Mouse (Mus musculus): Measurements from ENCODE around the gene Vamp4. TPM values are rescaled to one million over a fixed set of nuclear protein-coding genes. Genes with fewer than 3 reads are reported as not detected.
"Not testable (repeated sequence)": the region's sequence is repeated elsewhere in the genome, so short reads cannot be mapped to it uniquely, and the experiment has no call there.

Vamp4 gene
- polyA plus RNA-seq, 1 experiment from 2014 or later, result 36.3 TPM

GRCm38 (mm10) chr1:162625229-162625628, 54.9 kb downstream of the Vamp4 start:
- H3K4me1 ChIP-seq (replicated peaks), result peaks cover 15% of the 10 kb centered on the region
- no peaks in the 10 kb centered on the region for H3K9me3 ChIP-seq (replicated peaks)
- H3K4me2 ChIP-seq, result peak overlapping the region; percentile 9; the same call in 1 of the 2 replicates
- H3K27me3 ChIP-seq (replicated peaks), result no peaks in the 10 kb centered on the region
- H3K9ac ChIP-seq, result no peak overlapping the region
- 29% methylated on average over 7 of the region's 7 CpGs for WGBS
- no peak overlapping the region for H3K4me3 ChIP-seq
- no peak overlapping the region for H3K27ac ChIP-seq (ENCODE audit: poor library complexity, severe bottlenecking)
- ATAC-seq (ENCODE audit: insufficient number of reproducible peaks, low FRiP score), result no peak
- H3K36me3 ChIP-seq, result no peaks in the 10 kb centered on the region

DNA sequence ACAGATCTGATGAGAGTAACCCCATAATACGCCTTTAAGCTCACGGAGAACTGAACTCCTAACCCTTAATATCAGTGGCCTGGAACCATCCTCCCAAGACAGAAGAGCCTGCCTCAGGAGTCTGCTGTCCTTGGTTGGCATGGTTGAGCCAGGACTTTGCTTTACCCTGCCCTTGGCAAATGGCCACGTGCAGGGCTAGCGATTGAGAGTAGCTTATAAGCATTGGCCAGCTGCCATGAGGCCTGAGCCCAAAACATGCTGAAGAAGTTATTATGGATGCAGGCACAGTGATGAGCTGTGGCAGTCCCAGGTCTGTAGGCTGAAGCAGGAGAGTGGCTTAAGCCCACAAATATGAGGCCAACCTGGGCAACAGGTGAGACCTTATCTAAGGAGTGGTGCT, 57.5 kb downstream of the Vamp4 start:
- H3K4me1 ChIP-seq (replicated peaks), result peaks cover 15% of the 10 kb centered on the region
- H3K27ac ChIP-seq (ENCODE audit: poor library complexity, severe bottlenecking); H3K4me2 ChIP-seq; H3K27me3 ChIP-seq (replicated peaks); H3K9me3 ChIP-seq (replicated peaks); H3K36me3 ChIP-seq; H3K4me3 ChIP-seq; H3K9ac ChIP-seq; ATAC-seq (ENCODE audit: insufficient number of reproducible peaks, low FRiP score): not testable (repeated sequence)
- 80% methylated on average over 4 of the region's 4 CpGs for WGBS

DNA sequence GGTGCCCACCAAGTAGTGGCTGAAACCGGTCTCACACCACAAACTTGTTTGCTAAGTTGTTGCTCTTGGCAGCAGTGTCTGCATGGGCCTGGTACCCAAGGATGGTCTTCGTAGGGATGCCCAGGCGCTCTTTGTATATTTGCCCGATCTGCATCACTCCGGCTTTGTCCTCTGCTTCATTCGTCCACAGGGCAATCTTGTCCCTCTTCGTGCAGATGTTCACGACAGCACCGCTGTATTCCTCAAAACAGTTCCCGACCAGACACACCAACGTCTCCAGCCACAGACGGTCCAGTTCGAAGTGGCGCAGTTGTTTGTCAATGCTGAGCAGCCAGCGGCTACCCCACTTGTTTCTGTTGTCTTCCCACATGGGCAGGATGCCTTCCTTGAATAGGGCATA, 58.0 kb downstream of the Vamp4 start:
- WGBS, result 88% methylated on average over 15 of the region's 15 CpGs
- H3K27ac ChIP-seq (ENCODE audit: poor library complexity, severe bottlenecking); ATAC-seq (ENCODE audit: insufficient number of reproducible peaks, low FRiP score); H3K9me3 ChIP-seq (replicated peaks); H3K4me3 ChIP-seq; H3K36me3 ChIP-seq; H3K4me2 ChIP-seq; H3K9ac ChIP-seq; H3K27me3 ChIP-seq (replicated peaks): not testable (repeated sequence)
- H3K4me1 ChIP-seq (replicated peaks), result peaks cover 15% of the 10 kb centered on the region

- not testable (repeated sequence) for ATAC-seq (ENCODE audit: insufficient number of reproducible peaks, low FRiP score); H3K27me3 ChIP-seq (replicated peaks); H3K4me2 ChIP-seq; H3K9ac ChIP-seq; H3K9me3 ChIP-seq (replicated peaks); H3K36me3 ChIP-seq; H3K27ac ChIP-seq (ENCODE audit: poor library complexity, severe bottlenecking); H3K4me3 ChIP-seq; H3K4me1 ChIP-seq (replicated peaks)
- WGBS, result 42% methylated on average over 1 of the region's 1 CpGs
Measured at GRCm38 (mm10) chr1:162635291-162635931, 65.1 kb downstream of the Vamp4 start.

- no peaks in the 10 kb centered on the region; the same call in 1 of the 2 replicates for H3K9me3 ChIP-seq (replicated peaks)
- no peak overlapping the region for H3K4me2 ChIP-seq
- no peak for ATAC-seq (ENCODE audit: insufficient number of reproducible peaks, low FRiP score)
- no peaks in the 10 kb centered on the region for H3K36me3 ChIP-seq
- H3K27ac ChIP-seq (ENCODE audit: poor library complexity, severe bottlenecking), result no peak overlapping the region
- H3K27me3 ChIP-seq (replicated peaks), result no peaks in the 10 kb centered on the region
- no peaks in the 10 kb centered on the region for H3K4me1 ChIP-seq (replicated peaks)
- no peak overlapping the region for H3K4me3 ChIP-seq
- 73% methylated on average over 3 of the region's 3 CpGs for WGBS
- no peak overlapping the region for H3K9ac ChIP-seq
Measured at GRCm38 (mm10) chr1:162636516-162636915, 66.2 kb downstream of the Vamp4 start.

- no peak for ATAC-seq (ENCODE audit: insufficient number of reproducible peaks, low FRiP score)
- no peak overlapping the region for H3K9ac ChIP-seq
- H3K4me1 ChIP-seq (replicated peaks), result no peaks in the 10 kb centered on the region
- no peaks in the 10 kb centered on the region for H3K36me3 ChIP-seq
- no peak overlapping the region for H3K4me3 ChIP-seq
- H3K4me2 ChIP-seq, result no peak overlapping the region
- no peaks in the 10 kb centered on the region; the same call in 1 of the 2 replicates for H3K9me3 ChIP-seq (replicated peaks)
- WGBS, result 87% methylated on average over 4 of the region's 4 CpGs
- H3K27ac ChIP-seq (ENCODE audit: poor library complexity, severe bottlenecking), result no peak overlapping the region
- no peaks in the 10 kb centered on the region for H3K27me3 ChIP-seq (replicated peaks)
Measured at GRCm38 (mm10) chr1:162638535-162638934, 68.2 kb downstream of the Vamp4 start.

DNA sequence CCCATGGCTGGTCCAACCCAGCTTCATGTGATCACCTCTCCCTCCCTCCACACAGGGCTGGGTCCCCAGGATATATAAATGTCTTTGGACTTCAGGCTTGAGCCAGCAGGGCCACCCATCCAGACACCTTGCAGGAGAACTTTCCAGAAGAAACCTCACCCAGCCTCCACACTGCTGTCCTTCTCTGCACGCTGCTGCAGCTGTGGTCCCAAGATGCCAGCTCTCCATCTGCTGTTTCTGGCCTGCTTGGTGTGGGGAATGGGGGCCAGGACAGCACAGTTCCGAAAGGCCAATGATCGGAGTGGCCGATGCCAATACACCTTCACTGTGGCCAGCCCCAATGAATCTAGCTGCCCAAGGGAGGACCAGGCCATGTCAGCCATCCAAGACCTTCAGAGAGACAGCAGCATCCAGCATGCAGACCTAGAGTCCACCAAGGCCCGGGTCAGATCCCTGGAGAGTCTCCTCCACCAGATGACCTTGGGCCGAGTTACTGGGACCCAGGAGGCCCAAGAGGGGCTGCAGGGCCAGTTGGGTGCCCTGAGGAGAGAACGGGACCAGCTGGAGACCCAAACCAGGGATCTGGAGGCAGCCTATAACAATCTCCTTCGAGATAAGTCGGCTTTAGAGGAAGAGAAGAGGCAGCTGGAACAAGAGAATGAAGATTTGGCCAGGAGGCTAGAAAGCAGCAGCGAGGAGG, 68.9 kb downstream of the Vamp4 start, which contains the start of gene Myoc:
Myoc (plus strand) TSS at position 105 of the 700 bp plus-strand sequence.
- Histone ChIP-seq H3K36me3 (no peaks in the 10 kb centered on the region), H3K4me2 (no peak within 1 kb of the TSS), H3K4me1 (replicated peaks) (no peaks in the 10 kb centered on the region), H3K27me3 (replicated peaks) (no peaks in the 10 kb centered on the region), H3K9ac (no peak within 1 kb of the TSS), H3K4me3 (no peak within 1 kb of the TSS), H3K9me3 (replicated peaks) (no peaks in the 10 kb centered on the region; the same call in 1 of the 2 replicates), H3K27ac (ENCODE audit: poor library complexity, severe bottlenecking) (no peak within 1 kb of the TSS)
- WGBS, result 75% methylated on average over 10 of the region's 10 CpGs
- no peak for ATAC-seq (ENCODE audit: insufficient number of reproducible peaks, low FRiP score)

DNA sequence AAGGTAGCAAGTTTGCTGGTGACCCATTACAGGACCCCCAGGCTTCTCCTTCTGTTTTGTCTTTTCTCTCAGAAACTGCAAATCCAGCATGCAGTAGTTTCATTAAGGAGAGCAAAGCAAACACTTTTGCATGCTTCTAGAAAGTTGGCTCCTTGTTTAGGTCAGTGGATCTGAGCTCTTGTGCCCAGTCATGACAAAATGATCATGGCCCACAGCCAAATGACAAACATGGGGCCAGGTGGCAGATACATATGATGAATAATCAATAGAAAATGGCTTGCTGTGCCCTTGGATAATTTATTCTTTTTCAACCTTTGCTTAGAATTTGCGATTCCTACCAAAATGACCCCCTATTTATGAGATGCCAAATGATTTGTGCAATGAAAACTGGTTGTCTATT, 69.5 kb downstream of the Vamp4 start:
- Histone ChIP-seq H3K9ac (no peak overlapping the region), H3K4me2 (no peak overlapping the region), H3K27me3 (replicated peaks) (no peaks in the 10 kb centered on the region), H3K36me3 (no peaks in the 10 kb centered on the region), H3K27ac (ENCODE audit: poor library complexity, severe bottlenecking) (no peak overlapping the region), H3K4me3 (no peak overlapping the region), H3K4me1 (replicated peaks) (no peaks in the 10 kb centered on the region), H3K9me3 (replicated peaks) (no peaks in the 10 kb centered on the region)
- no peak for ATAC-seq (ENCODE audit: insufficient number of reproducible peaks, low FRiP score)
- WGBS, result 82% methylated on average over 1 of the region's 1 CpGs

GRCm38 (mm10) chr1:162642591-162642990, 72.3 kb downstream of the Vamp4 start:
- H3K9ac ChIP-seq, result no peak overlapping the region
- no peak for ATAC-seq (ENCODE audit: insufficient number of reproducible peaks, low FRiP score)
- no peaks in the 10 kb centered on the region for H3K36me3 ChIP-seq
- WGBS, result 74% methylated on average over 3 of the region's 3 CpGs
- no peaks in the 10 kb centered on the region for H3K27me3 ChIP-seq (replicated peaks)
- H3K27ac ChIP-seq (ENCODE audit: poor library complexity, severe bottlenecking), result no peak overlapping the region
- H3K4me1 ChIP-seq (replicated peaks), result no peaks in the 10 kb centered on the region
- H3K4me2 ChIP-seq, result no peak overlapping the region
- H3K9me3 ChIP-seq (replicated peaks), result no peaks in the 10 kb centered on the region
- H3K4me3 ChIP-seq, result no peak overlapping the region

DNA sequence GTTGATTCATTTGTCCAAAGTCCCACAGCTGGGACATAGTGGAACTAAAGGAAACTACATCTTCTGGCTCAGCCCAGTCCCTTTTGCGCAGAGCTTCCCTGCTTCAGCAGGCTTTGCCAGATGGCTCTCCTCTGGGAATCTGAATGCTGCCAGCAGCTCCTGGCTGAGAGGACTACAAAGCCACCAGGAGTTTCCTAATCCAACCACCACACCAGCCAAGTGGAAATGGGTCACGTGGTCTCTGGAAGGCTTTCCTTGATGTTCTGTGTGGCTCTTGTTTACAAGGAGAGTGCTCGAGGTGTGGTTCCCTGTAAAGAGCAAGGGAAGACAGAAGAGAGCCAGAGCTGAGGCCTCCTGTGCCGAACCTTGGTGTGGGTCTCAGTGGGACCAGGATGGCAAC, 73.4 kb downstream of the Vamp4 start:
- no peaks in the 10 kb centered on the region for H3K27me3 ChIP-seq (replicated peaks)
- H3K4me1 ChIP-seq (replicated peaks), result no peaks in the 10 kb centered on the region
- no peaks in the 10 kb centered on the region for H3K36me3 ChIP-seq
- H3K4me3 ChIP-seq, result no peak overlapping the region
- no peaks in the 10 kb centered on the region for H3K9me3 ChIP-seq (replicated peaks)
- H3K9ac ChIP-seq, result no peak overlapping the region
- ATAC-seq (ENCODE audit: insufficient number of reproducible peaks, low FRiP score), result no peak
- no peak overlapping the region for H3K4me2 ChIP-seq
- no peak overlapping the region for H3K27ac ChIP-seq (ENCODE audit: poor library complexity, severe bottlenecking)
- 43% methylated on average over 4 of the region's 4 CpGs for WGBS

DNA sequence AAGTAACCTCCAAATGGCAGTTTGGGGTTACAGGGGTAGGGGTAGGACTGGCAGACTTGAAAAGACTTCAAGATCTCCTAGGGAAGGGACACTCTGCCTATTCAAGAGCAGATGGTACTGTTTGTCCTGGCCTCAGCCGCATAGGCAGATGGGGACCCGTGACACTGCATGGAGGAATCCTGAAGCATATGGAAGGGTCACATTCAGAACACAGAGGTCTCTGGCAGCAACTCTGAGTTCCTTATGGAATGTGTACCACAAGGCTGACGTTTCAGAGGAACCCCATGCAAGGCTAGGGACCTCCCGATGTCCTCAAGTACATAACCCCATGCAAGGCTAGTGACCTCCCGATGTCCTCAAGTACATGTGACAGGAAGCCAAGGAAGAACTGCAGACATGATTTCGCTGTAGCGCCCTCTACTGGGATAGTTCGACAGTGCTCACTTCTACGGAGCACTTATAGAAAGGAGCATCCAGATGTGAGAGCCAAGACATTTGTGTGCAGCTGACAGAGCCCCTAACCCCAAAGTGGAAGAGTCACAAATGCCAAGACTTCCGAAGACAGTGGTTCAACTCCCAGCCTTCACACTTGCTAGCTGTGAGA, 75.9 kb downstream of the Vamp4 start:
- ATAC-seq (ENCODE audit: insufficient number of reproducible peaks, low FRiP score), result no peak
- Histone ChIP-seq H3K27ac (ENCODE audit: poor library complexity, severe bottlenecking) (no peak overlapping the region), H3K27me3 (replicated peaks) (no peaks in the 10 kb centered on the region), H3K4me2 (no peak overlapping the region), H3K4me1 (replicated peaks) (no peaks in the 10 kb centered on the region), H3K36me3 (no peaks in the 10 kb centered on the region), H3K4me3 (no peak overlapping the region), H3K9me3 (replicated peaks) (no peaks in the 10 kb centered on the region), H3K9ac (no peak overlapping the region)
- WGBS, result 73% methylated on average over 10 of the region's 10 CpGs
